Mouse (Mus musculus): ENCODE results near the gene Megf8. TPM values are rescaled to one million over a fixed set of nuclear protein-coding genes. Genes with fewer than 3 reads are reported as not detected.
A peak's percentile ranks its signal among the peaks of the same experiment; 100 is the strongest.

The Megf8 gene
- polyA plus RNA-seq, 1 experiment from 2014 or later, result 1.2 TPM

DNA sequence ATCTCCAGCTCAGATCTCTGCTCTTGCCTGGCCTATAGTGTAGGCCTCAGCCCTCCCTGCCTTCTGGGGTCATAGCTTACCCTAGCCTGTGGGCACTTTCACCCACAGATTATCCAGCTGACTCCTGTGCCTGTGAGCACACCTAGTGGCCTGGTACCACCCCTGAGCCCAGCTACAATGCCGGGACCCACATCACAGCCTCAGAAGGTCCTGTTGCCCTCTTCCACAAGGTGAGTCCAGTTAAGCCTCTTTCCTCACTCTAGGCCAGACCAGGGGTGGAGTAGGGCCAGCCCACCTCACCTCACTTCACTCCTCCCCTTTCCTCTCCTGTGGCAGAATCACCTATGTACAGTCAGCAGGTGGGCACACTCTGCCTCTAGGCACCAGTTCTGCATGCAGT, 26.5 kb upstream of the Megf8 start:
- ATAC-seq (ENCODE audit: low read depth) (no peak), DNase-seq (no peak)
- H3K4me2 ChIP-seq, result no peak overlapping the region
- peaks cover 5% of the 10 kb centered on the region; the same call in 1 of the 2 replicates for H3K4me1 ChIP-seq (replicated peaks)
- no peak overlapping the region for H3K9ac ChIP-seq
- no peak overlapping the region for H3K4me3 ChIP-seq (replicated peaks)
- H3K36me3 ChIP-seq, result peaks cover 96% of the 10 kb centered on the region
- no peaks in the 10 kb centered on the region for H3K9me3 ChIP-seq (replicated peaks)
- H3K27ac ChIP-seq, result no peak overlapping the region
- H3K27me3 ChIP-seq, result no peaks in the 10 kb centered on the region
- 80% methylated on average over 1 of the region's 1 CpGs for WGBS (ENCODE audit: insufficient replicate concordance)

GRCm38 (mm10) chr7:25290911-25291310, 26.1 kb upstream of the Megf8 start:
- Histone ChIP-seq H3K36me3 (peaks cover 91% of the 10 kb centered on the region), H3K4me3 (replicated peaks) (no peak overlapping the region), H3K4me1 (replicated peaks) (peaks cover 5% of the 10 kb centered on the region; the same call in 1 of the 2 replicates), H3K9me3 (replicated peaks) (no peaks in the 10 kb centered on the region), H3K27ac (no peak overlapping the region), H3K9ac (no peak overlapping the region), H3K4me2 (no peak overlapping the region), H3K27me3 (no peaks in the 10 kb centered on the region)
- 75% methylated on average over 2 of the region's 2 CpGs for WGBS (ENCODE audit: insufficient replicate concordance)
- ATAC-seq (ENCODE audit: low read depth), result no peak
- no peak for DNase-seq

DNA sequence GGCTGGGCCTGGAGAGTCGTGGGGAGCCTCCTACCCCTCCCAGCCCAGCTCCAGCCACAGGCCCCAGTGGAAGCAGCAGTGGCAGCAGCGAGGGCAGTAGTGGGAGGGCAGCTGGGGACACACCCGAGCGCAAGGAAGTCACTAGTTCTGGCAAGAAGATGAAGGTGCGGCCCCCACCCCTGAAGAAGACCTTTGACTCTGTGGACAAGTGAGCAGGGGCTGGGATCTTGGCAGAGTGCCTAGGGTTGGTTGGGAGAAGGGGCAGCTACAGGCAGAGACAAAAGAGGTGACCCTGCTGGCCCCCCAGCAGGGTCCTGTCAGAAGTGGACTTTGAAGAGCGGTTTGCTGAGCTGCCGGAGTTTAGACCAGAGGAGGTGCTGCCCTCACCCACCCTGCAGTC, 24.9 kb upstream of the Megf8 start:
- Histone ChIP-seq H3K36me3 (peaks cover 79% of the 10 kb centered on the region), H3K4me3 (replicated peaks) (no peak overlapping the region), H3K4me1 (replicated peaks) (peaks cover 17% of the 10 kb centered on the region), H3K4me2 (no peak overlapping the region), H3K27ac (no peak overlapping the region), H3K9ac (no peak overlapping the region), H3K27me3 (no peaks in the 10 kb centered on the region), H3K9me3 (replicated peaks) (no peaks in the 10 kb centered on the region)
- ATAC-seq (ENCODE audit: low read depth) (no peak), DNase-seq (no peak)
- WGBS (ENCODE audit: insufficient replicate concordance), result 66% methylated on average over 7 of the region's 7 CpGs

- 85% methylated on average over 10 of the region's 10 CpGs for WGBS (ENCODE audit: insufficient replicate concordance)
- peaks cover 29% of the 10 kb centered on the region for H3K4me1 ChIP-seq (replicated peaks)
- no peak for ATAC-seq (ENCODE audit: low read depth)
- no peak overlapping the region for H3K4me3 ChIP-seq (replicated peaks)
- H3K9me3 ChIP-seq (replicated peaks), result no peaks in the 10 kb centered on the region
- 0 out of 2 replicates have a peak overlapping the region, but pooled peaks have one; percentile 10 for H3K9ac ChIP-seq
- H3K27ac ChIP-seq, result no peak overlapping the region
- no peak overlapping the region for H3K4me2 ChIP-seq
- no peaks in the 10 kb centered on the region for H3K27me3 ChIP-seq
- no peak for DNase-seq
- H3K36me3 ChIP-seq, result peaks cover 68% of the 10 kb centered on the region
These were observed 23.7 kb upstream of the Megf8 start for GRCm38 (mm10) chr7:25293191-25293739.

DNA sequence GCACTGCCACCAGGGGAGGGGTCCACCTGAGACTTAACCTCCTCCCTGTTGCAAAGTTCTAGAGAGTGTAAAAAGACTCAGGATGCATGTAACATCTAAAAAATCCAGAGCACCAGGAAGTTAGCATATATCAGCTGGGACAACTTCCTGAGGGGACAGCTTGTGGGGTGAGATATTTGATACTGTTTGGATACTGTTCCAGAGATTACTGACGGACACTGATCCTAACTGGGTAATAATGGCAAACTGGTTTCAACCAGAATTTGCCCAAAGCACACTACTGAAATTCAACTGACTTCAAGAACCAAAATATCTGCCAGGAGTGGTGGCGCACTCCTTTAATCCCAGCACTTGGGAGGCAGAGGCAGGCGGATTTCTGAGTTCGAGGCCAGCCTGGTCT, 22.5 kb upstream of the Megf8 start:
- 80% methylated on average over 4 of the region's 4 CpGs for WGBS (ENCODE audit: insufficient replicate concordance)
- no peak for ATAC-seq (ENCODE audit: low read depth)

DNA sequence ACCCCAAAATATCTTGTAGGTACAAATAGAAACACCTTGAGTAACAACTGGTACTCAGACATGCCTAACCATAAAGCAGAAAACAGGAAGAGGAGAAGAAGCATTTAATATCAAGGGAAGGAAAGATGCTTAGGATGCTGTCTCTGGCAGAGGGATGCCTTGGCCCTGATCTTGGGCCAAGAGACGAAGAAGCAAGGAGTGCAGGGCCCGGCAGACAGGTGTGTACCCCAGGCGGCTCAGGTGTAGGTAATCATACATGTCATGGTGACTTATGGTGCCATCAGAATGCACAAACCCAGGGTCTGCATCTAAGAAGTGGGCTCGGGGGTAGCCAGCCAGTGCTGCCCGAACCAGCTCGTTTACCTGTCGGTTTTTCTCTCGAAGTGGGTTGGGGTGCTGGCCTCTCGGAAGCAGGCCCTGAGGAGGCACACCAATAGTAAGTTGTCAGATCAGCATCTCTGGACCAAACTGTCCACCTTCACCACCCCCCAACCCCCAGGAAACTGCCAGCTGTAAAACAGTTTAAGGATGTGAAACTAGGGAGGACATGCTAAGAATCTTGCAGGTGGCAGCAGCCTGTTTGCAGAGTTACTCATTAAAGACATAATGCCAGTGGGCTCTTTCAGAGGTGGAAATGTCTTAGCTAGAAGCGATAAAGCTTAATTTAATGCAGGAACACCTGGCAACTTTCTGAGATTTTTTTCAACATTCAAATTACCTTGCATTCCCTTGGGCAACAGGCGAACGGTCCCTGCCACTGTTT, 21.8 kb upstream of the Megf8 start:
- H3K27me3 ChIP-seq, result no peaks in the 10 kb centered on the region
- no peak overlapping the region for H3K27ac ChIP-seq
- H3K4me1 ChIP-seq (replicated peaks), result peaks cover 29% of the 10 kb centered on the region
- ATAC-seq (ENCODE audit: low read depth), result no peak
- H3K9ac ChIP-seq, result no peak overlapping the region
- no peaks in the 10 kb centered on the region for H3K9me3 ChIP-seq (replicated peaks)
- no peak overlapping the region for H3K4me2 ChIP-seq
- H3K4me3 ChIP-seq (replicated peaks), result no peak overlapping the region
- WGBS (ENCODE audit: insufficient replicate concordance), result 78% methylated on average over 12 of the region's 12 CpGs
- no peak for DNase-seq
- peaks cover 49% of the 10 kb centered on the region for H3K36me3 ChIP-seq

More for the DNA sequence above, 22.5 kb upstream of the Megf8 start:
- Histone ChIP-seq H3K9me3 (replicated peaks) (no peaks in the 10 kb centered on the region), H3K9ac (no peak overlapping the region), H3K4me3 (replicated peaks) (no peak overlapping the region), H3K27me3 (no peaks in the 10 kb centered on the region), H3K36me3 (peaks cover 55% of the 10 kb centered on the region), H3K27ac (no peak overlapping the region), H3K4me2 (no peak overlapping the region), H3K4me1 (replicated peaks) (peaks cover 29% of the 10 kb centered on the region)
- no peak for DNase-seq

DNA sequence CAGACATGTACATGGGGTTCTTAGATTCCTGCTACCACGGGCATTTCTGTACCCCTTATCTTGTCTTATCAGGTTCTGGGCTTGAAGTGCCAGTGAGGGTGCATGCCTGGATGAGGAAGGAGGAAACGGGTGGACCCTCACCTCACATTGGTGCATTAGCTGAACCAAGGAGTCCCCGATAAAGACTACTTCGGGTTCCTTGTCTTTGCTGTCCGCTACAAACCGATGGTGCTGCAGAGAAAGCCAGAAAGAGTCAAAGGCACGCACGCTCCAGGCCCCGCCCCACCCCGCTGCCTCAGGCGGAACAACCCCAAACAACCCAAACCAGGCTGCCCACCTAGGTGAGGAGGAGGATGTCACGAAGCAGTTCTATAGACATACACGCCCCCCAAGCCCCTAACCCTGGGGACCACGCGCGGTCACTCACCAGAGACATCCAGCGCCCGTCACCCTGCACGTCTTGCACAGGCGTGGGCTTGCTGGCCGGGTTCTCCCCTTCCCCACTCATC, 20.0 kb upstream of the Megf8 start:
- H3K4me2 ChIP-seq, result peak overlapping the region; percentile 98
- peak overlapping the region; percentile 77 for H3K9ac ChIP-seq
- no peaks in the 10 kb centered on the region for H3K27me3 ChIP-seq
- peaks cover 24% of the 10 kb centered on the region for H3K4me1 ChIP-seq (replicated peaks)
- peak overlapping the region; percentile 73 for H3K4me3 ChIP-seq (replicated peaks)
- no peaks in the 10 kb centered on the region for H3K9me3 ChIP-seq (replicated peaks)
- DNase-seq, result no peak
- peaks cover 30% of the 10 kb centered on the region for H3K36me3 ChIP-seq
- H3K27ac ChIP-seq, result peak overlapping the region; percentile 67; the same call in 1 of the 2 replicates
- 1% methylated on average over 21 of the region's 21 CpGs for WGBS (ENCODE audit: insufficient replicate concordance)
- ATAC-seq (ENCODE audit: low read depth), result peak; percentile 29; the same call in 1 of the 2 replicates

DNA sequence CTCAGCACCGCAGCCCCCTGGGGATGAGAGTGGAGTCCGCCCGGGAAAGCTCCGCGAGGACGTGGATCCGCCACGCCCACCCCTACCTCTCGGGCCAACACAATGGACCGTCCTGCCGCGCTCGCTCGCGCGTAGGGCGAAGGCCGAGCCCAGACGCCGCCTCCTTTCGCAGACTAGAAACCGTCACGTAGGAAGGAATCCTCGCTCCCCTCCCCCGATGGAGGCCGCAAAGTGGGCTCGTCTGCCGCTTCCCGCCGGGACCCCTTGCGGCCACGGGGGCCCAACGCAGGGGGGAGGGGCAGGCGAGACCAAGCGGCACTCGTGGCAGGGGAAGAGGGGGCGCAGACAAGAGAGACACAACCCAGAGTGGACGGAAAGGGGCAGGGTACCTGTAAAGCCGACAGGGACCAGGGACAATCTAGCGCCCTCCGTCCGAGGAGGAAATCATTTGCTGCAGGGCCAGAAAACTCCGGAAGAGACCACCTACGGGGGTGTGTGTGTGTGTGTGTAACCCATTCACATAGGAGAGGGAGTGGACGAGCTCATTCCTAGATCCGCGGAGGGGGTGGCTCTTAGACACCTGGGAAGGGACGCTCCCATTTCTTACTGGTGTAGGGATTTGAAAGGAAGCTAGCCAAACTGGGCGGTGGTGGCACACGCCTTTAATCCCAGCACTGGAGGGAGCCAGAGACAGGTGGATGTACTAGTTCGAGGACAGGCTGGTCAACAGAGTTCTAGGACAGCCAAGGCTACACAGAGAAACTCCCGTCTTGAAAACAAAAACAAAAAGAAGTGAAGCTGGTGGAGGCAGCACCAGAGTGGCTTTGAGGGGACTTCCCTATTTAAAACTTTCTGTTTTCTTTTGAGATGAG, 19.3 kb upstream of the Megf8 start, which contains the start of gene Pafah1b3:
TSS of gene Pafah1b3 (minus strand) at position 533 of the 872 bp plus-strand sequence.
- peaks cover 24% of the 10 kb centered on the region for H3K4me1 ChIP-seq (replicated peaks)
- peak within 1 kb of the TSS; percentile 67 for H3K27ac ChIP-seq
- peaks cover 5% of the 10 kb centered on the region for H3K27me3 ChIP-seq
- ATAC-seq (ENCODE audit: low read depth) (peak; percentile 81), DNase-seq (peak; percentile 73)
- peaks cover 23% of the 10 kb centered on the region for H3K36me3 ChIP-seq
- peak within 1 kb of the TSS; percentile 98 for H3K4me2 ChIP-seq
- peak within 1 kb of the TSS; percentile 77 for H3K9ac ChIP-seq
- WGBS (ENCODE audit: insufficient replicate concordance), result 1% methylated on average over 52 of the region's 52 CpGs
- peak within 1 kb of the TSS; percentile 73 for H3K4me3 ChIP-seq (replicated peaks)
- no peaks in the 10 kb centered on the region for H3K9me3 ChIP-seq (replicated peaks)

DNA sequence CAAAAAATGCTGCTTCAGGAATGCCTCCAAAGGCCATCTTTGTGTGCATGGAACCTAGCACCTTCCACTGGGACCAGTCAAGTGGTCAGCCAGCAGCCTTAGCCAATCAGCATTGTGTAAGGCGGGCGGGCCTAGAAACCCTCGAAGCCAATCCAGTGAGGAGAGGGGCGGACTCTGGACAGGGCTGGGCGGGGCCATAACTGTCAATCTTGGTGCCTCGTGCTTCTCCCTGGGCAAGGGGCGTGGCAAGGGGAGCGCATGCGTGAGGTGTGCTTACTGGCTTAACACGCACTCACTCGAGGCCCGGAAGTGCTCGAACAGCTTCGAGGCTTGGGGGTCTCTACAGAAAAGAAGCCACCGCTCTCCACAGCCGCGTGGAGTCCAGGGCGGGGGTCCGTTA, 15.9 kb upstream of the Megf8 start, which contains the start of gene Prr19:
TSS of gene Prr19 (plus strand) at position 349 of the 400 bp plus-strand sequence.
- Histone ChIP-seq H3K4me1 (replicated peaks) (peaks cover 27% of the 10 kb centered on the region), H3K27me3 (peaks cover 33% of the 10 kb centered on the region), H3K4me2 (no peak within 1 kb of the TSS), H3K4me3 (replicated peaks) (no peak within 1 kb of the TSS), H3K9ac (no peak within 1 kb of the TSS), H3K27ac (no peak within 1 kb of the TSS), H3K9me3 (replicated peaks) (no peaks in the 10 kb centered on the region), H3K36me3 (no peaks in the 10 kb centered on the region)
- DNase-seq (peak; percentile 55), ATAC-seq (ENCODE audit: low read depth) (0 out of 2 replicates have a peak, but pooled peaks have one; percentile 25)
- 50% methylated on average over 19 of the region's 19 CpGs for WGBS (ENCODE audit: insufficient replicate concordance)

DNA sequence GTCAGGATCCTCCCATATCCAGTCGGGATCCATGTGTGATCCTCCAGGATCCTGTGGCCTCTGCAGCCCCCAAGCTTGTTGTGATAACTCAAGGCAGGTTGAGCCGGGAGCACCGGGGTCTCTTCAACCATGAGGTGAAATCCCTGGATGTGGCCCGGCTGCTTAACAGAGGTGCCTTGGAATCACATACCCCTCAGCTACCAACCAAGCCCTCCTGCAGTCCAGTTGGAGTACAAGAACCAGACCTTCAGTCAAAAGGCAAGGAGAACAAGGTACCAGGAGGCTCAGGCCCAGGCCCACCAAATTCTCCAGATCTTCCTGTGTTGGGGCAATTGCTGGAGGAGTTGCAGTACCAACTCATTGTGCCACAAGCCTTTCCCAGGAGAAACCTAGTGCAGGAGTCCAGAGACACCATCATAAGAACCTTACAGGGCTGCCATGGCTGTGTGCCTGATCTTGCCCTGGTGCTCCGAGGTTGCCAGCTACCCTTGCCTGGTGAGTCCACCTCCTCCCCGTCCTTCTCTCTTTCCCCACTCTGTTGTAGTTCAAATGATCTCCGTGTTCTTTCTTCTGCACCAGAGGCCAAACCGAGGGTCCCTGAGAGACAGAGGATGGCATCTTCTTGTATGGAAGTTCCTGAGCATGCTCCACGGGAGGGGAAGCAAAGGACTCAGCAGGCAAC, 13.8 kb upstream of the Megf8 start:
- no peak overlapping the region for H3K9ac ChIP-seq
- ATAC-seq (ENCODE audit: low read depth), result no peak
- H3K4me3 ChIP-seq (replicated peaks), result no peak overlapping the region
- H3K4me2 ChIP-seq, result no peak overlapping the region
- H3K27ac ChIP-seq, result no peak overlapping the region
- peaks cover 9% of the 10 kb centered on the region for H3K4me1 ChIP-seq (replicated peaks)
- no peaks in the 10 kb centered on the region for H3K36me3 ChIP-seq
- 43% methylated on average over 9 of the region's 9 CpGs for WGBS (ENCODE audit: insufficient replicate concordance)
- no peak for DNase-seq
- H3K9me3 ChIP-seq (replicated peaks), result no peaks in the 10 kb centered on the region
- H3K27me3 ChIP-seq, result peaks cover 54% of the 10 kb centered on the region

All from liver, embryonic 13.5 days (tissue).